Mouse (Mus musculus) ES-Bruce4 (cell line): Measurements from ENCODE around the gene Gng8. TPM values are rescaled to one million over a fixed set of nuclear protein-coding genes. Genes with fewer than 3 reads are reported as not detected.

Experiments used
- H3K27ac ChIP-seq: 2 replicates; pipeline ENCODE4 v1.5.1; 2012; ENCODE audit warnings: low read length, inconsistent platforms; ENCODE audit not compliant: insufficient read depth
- H3K27me3 ChIP-seq: 2 replicates; pipeline ENCODE4 v1.6.1; 2012; ENCODE audit warnings: mild to moderate bottlenecking, low read length, inconsistent platforms; ENCODE audit not compliant: control insufficient read depth, poor library complexity, insufficient read depth, severe bottlenecking
- H3K36me3 ChIP-seq: 2 replicates; pipeline ENCODE4 v1.6.1; 2012; ENCODE audit warnings: inconsistent platforms, mild to moderate bottlenecking, low read length, moderate library complexity; ENCODE audit not compliant: control insufficient read depth, poor library complexity, insufficient read depth, severe bottlenecking
- H3K4me1 ChIP-seq: one replicate; pipeline ENCODE4 v1.8.1; 2011; ENCODE audit warnings: low read length; ENCODE audit not compliant: control insufficient read depth, insufficient read depth
- H3K4me3 ChIP-seq: 2 replicates; pipeline ENCODE4 v1.5.1; 2011; ENCODE audit warnings: low read depth, mild to moderate bottlenecking, low read length
- H3K9ac ChIP-seq: 2 replicates; pipeline ENCODE4 v1.6.1; 2012; ENCODE audit warnings: low read depth, mild to moderate bottlenecking, inconsistent platforms; ENCODE audit not compliant: poor library complexity, severe bottlenecking
- H3K9me3 ChIP-seq: replicated peaks from 2 replicates; pipeline ENCODE4 v1.6.1; 2012; ENCODE audit warnings: mild to moderate bottlenecking, low read length, inconsistent platforms; ENCODE audit not compliant: control insufficient read depth, poor library complexity, insufficient read depth, severe bottlenecking
- CTCF ChIP-seq: IDR thresholded peaks from one replicate; pipeline ENCODE4 v1.8.1; 2011; ENCODE audit warnings: low read depth, low read length
- EP300 ChIP-seq: IDR thresholded peaks from 2 replicates; pipeline ENCODE4 v1.6.1; 2011; ENCODE audit warnings: low read depth, low read length; ENCODE audit not compliant: insufficient read depth
- POLR2A ChIP-seq: IDR thresholded peaks from one replicate; pipeline ENCODE4 v1.8.1; 2011; ENCODE audit warnings: low read length; ENCODE audit not compliant: insufficient read depth
- polyA plus RNA-seq: library from polyadenylated mRNA; stranded (reverse); fragments of >200 nt; gene quantifications from 2 replicates; pipeline ENCODE4 v1.2.4, GENCODE M21; 2011; ENCODE audit warnings: low read depth; ENCODE audit not compliant: missing spikeins, insufficient read depth, insufficient read length

The Gng8 gene
- polyA plus RNA-seq, 1 experiment = 4.6 TPM

GRCm38 (mm10) chr7:16845820-16846167, 45.8 kb upstream of the Gng8 start:
- H3K9ac ChIP-seq = 0 out of 2 replicates have a peak overlapping the region, but pooled peaks have one; percentile 10
- H3K36me3 ChIP-seq = no peaks in the 10 kb centered on the region
- H3K4me3 ChIP-seq = peak overlapping the region; percentile 65
- TF ChIP-seq EP300 (no peak), CTCF (no peak), POLR2A (no peak)
- H3K27me3 ChIP-seq = no peaks in the 10 kb centered on the region
- no peaks in the 10 kb centered on the region for H3K9me3 ChIP-seq
- H3K4me1 ChIP-seq = peaks cover 2% of the 10 kb centered on the region
- no peak overlapping the region for H3K27ac ChIP-seq

GRCm38 (mm10) chr7:16846775-16847174, 44.8 kb upstream of the Gng8 start:
- TF ChIP-seq CTCF (no peak), POLR2A (no peak), EP300 (no peak)
- no peaks in the 10 kb centered on the region for H3K9me3 ChIP-seq
- peaks cover 2% of the 10 kb centered on the region for H3K4me1 ChIP-seq
- no peaks in the 10 kb centered on the region for H3K27me3 ChIP-seq
- no peak overlapping the region for H3K4me3 ChIP-seq
- no peak overlapping the region for H3K9ac ChIP-seq
- H3K27ac ChIP-seq = no peak overlapping the region
- no peaks in the 10 kb centered on the region for H3K36me3 ChIP-seq

- no peak overlapping the region for H3K9ac ChIP-seq
Measured at GRCm38 (mm10) chr7:16847507-16847906, 44.1 kb upstream of the Gng8 start.

GRCm38 (mm10) chr7:16848579-16848978, 43.0 kb upstream of the Gng8 start:
- TF ChIP-seq CTCF (peak; percentile 76), EP300 (no peak)
- H3K4me3 ChIP-seq = no peak overlapping the region
- H3K27me3 ChIP-seq = no peaks in the 10 kb centered on the region
- H3K9me3 ChIP-seq = no peaks in the 10 kb centered on the region
- H3K36me3 ChIP-seq = no peaks in the 10 kb centered on the region
- H3K4me1 ChIP-seq = peaks cover 7% of the 10 kb centered on the region
- no peak overlapping the region for H3K9ac ChIP-seq
- no peak overlapping the region for H3K27ac ChIP-seq

More at GRCm38 (mm10) chr7:16847507-16847906, 44.1 kb upstream of the Gng8 start:
- H3K36me3 ChIP-seq = no peaks in the 10 kb centered on the region
- no peak overlapping the region for H3K4me3 ChIP-seq
- no peak overlapping the region for H3K27ac ChIP-seq
- H3K9me3 ChIP-seq = no peaks in the 10 kb centered on the region
- H3K27me3 ChIP-seq = no peaks in the 10 kb centered on the region
- no peak for TF ChIP-seq POLR2A
- TF ChIP-seq EP300 = no peak
- no peak for TF ChIP-seq CTCF
- peaks cover 2% of the 10 kb centered on the region for H3K4me1 ChIP-seq

DNA sequence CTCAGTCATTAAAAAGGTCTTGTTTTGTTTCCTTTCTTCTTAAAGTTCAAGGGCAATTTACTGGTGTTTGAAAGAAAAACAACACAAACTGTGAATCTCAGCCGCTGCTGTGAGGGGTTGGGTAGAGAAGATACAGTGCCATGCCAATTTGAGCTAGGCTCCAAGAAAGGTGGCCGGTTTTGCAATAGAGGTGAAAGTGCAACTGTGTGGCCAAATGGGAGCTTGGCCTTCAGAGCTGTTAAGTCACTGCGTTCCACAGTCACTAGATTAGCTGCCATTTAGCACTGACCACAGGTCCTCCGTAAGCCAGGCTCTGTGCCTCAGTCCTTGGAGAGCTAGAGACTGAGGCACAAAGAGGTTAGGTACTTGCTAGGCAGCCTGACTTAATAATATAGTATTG, 40.0 kb upstream of the Gng8 start:
- H3K9me3 ChIP-seq = no peaks in the 10 kb centered on the region
- H3K27me3 ChIP-seq = no peaks in the 10 kb centered on the region
- H3K36me3 ChIP-seq = no peaks in the 10 kb centered on the region
- H3K27ac ChIP-seq = no peak overlapping the region
- peaks cover 5% of the 10 kb centered on the region for H3K4me1 ChIP-seq
- no peak overlapping the region for H3K4me3 ChIP-seq
- H3K9ac ChIP-seq = no peak overlapping the region
- TF ChIP-seq POLR2A = no peak

- TF ChIP-seq EP300 = no peak
- no peak for TF ChIP-seq CTCF
- no peak for TF ChIP-seq POLR2A
- no peak overlapping the region for H3K4me3 ChIP-seq
- no peaks in the 10 kb centered on the region for H3K36me3 ChIP-seq
- peaks cover 5% of the 10 kb centered on the region for H3K4me1 ChIP-seq
- H3K27ac ChIP-seq = no peak overlapping the region
- no peaks in the 10 kb centered on the region for H3K27me3 ChIP-seq
- no peak overlapping the region for H3K9ac ChIP-seq
- H3K9me3 ChIP-seq = no peaks in the 10 kb centered on the region
Measured at GRCm38 (mm10) chr7:16853302-16853831, 38.2 kb upstream of the Gng8 start.
